Mouse (Mus musculus): ENCODE measurements at regions not wholly inside any gene's neighbourhood (a gene's known extent, or its start where the extent isn't known, plus 50 kb on each side); places are given as distances from the start of the nearest gene placed in this dataset.

- TF ChIP-seq EP300 (optimal IDR thresholded peaks at IDR 0.05), result no peak
- no peak for TF ChIP-seq CTCF (IDR thresholded peaks at IDR 0.05; ENCODE audit: low read depth)
Observed at GRCm38 (mm10) chr6:127274732-127275429, 122.9 kb upstream of the Ccnd2 start.

Measured in stomach, postnatal 0 days (tissue).